Mouse (Mus musculus) MEL (cell line): ENCODE results near the gene Cbl. TPM values are rescaled to one million over a fixed set of nuclear protein-coding genes. Genes with fewer than 3 reads are reported as not detected.

Experiments
- DNase-seq: peaks from one replicate; pipeline ENCODE4 v3.0.0; 2011; ENCODE audit warnings: low read depth, low spot score
- H3K27ac ChIP-seq: 2 replicates; pipeline ENCODE4 v1.5.1; 2012; ENCODE audit warnings: low read depth, mild to moderate bottlenecking, control low read depth, low read length, moderate library complexity; ENCODE audit not compliant: control insufficient read depth
- H3K27me3 ChIP-seq, 2 experiments: fragments of 150-350 bp in 1 of 2; sonication (generic) in 1 of 2; 2 replicates each; pipeline ENCODE4 v1.6.1; 2012; ENCODE audit warnings: low read length in 2 of 2, mild to moderate bottlenecking in 2 of 2, improper control_type of control experiment in 1 of 2, moderate library complexity in 1 of 2; ENCODE audit not compliant: insufficient read depth in 2 of 2, control insufficient read depth in 1 of 2
- H3K36me3 ChIP-seq, 2 experiments: 2 replicates each; pipeline ENCODE4 v1.6.1; 2012 to 2014; ENCODE audit warnings: low read length in 2 of 2, improper control_type of control experiment in 1 of 2, inconsistent platforms in 1 of 2, mild to moderate bottlenecking in 1 of 2; ENCODE audit not compliant: insufficient read depth in 2 of 2, control insufficient read depth in 1 of 2
- H3K4me1 ChIP-seq, 2 experiments: fragments of 150-350 bp in 1 of 2; sonication (generic) in 1 of 2; 2 replicates each; pipeline ENCODE4 v1.6.1; 2012; ENCODE audit warnings: low read length in 2 of 2, improper control_type of control experiment in 1 of 2, mild to moderate bottlenecking in 1 of 2; ENCODE audit not compliant: insufficient read depth in 2 of 2, control insufficient read depth in 1 of 2
- H3K4me3 ChIP-seq, 2 experiments: fragments of 150-350 bp in 1 of 2; sonication (generic) in 1 of 2; 2 replicates each; pipeline ENCODE4 v1.5.1; 2012; ENCODE audit warnings: low read depth in 2 of 2, low read length in 2 of 2, mild to moderate bottlenecking in 2 of 2, moderate library complexity in 2 of 2, control low read depth in 1 of 2, improper control_type of control experiment in 1 of 2; ENCODE audit not compliant: control insufficient read depth in 1 of 2, insufficient read depth in 1 of 2
- H3K79me2 ChIP-seq: 2 replicates; pipeline ENCODE4 v1.6.1; 2012; ENCODE audit warnings: mild to moderate bottlenecking, low read length, moderate library complexity; ENCODE audit not compliant: control insufficient read depth, poor library complexity, insufficient read depth
- H3K9ac ChIP-seq: 2 replicates; pipeline ENCODE4 v1.6.1; 2012; ENCODE audit warnings: low read depth, mild to moderate bottlenecking, control low read depth, low read length, moderate library complexity; ENCODE audit not compliant: control insufficient read depth, poor library complexity, severe bottlenecking
- H3K9me3 ChIP-seq: fragments of 150-350 bp; sonication (generic); replicated peaks from 2 replicates; pipeline ENCODE4 v1.6.1; 2012; ENCODE audit warnings: mild to moderate bottlenecking, low read length, improper control_type of control experiment, moderate library complexity; ENCODE audit not compliant: insufficient read depth
- E2F4 ChIP-seq: IDR thresholded peaks from 2 replicates; pipeline ENCODE4 v1.6.1; 2011; ENCODE audit warnings: low read depth, low read length, improper control_type of control experiment, borderline replicate concordance
- EP300 ChIP-seq, 2 experiments: IDR thresholded peaks; 2 replicates each; pipeline ENCODE4 v1.6.1; 2011; ENCODE audit warnings: improper control_type of control experiment in 2 of 2, low read length in 2 of 2, low read depth in 1 of 2, mild to moderate bottlenecking in 1 of 2
- ETS1 ChIP-seq: IDR thresholded peaks from 2 replicates; pipeline ENCODE4 v1.6.1; 2012; ENCODE audit warnings: low read depth, mild to moderate bottlenecking, inconsistent platforms, low read length, improper control_type of control experiment, moderate library complexity
- GATA1 ChIP-seq: IDR thresholded peaks from 2 replicates; pipeline ENCODE4 v1.6.1; 2011; ENCODE audit warnings: low read depth, low read length, improper control_type of control experiment
- JUND ChIP-seq: IDR thresholded peaks from 2 replicates; pipeline ENCODE4 v1.6.1; 2011; ENCODE audit warnings: low read depth, mild to moderate bottlenecking, improper control_type of control experiment, low read length
- MAFK ChIP-seq: IDR thresholded peaks from 2 replicates; pipeline ENCODE4 v1.6.1; 2011; ENCODE audit warnings: low read depth, mild to moderate bottlenecking, low read length, improper control_type of control experiment, borderline replicate concordance
- MEF2A ChIP-seq: IDR thresholded peaks from 2 replicates; pipeline ENCODE4 v1.6.1; 2014; ENCODE audit warnings: low read depth, mild to moderate bottlenecking, inconsistent platforms, low read length, improper control_type of control experiment; ENCODE audit not compliant: poor library complexity, insufficient replicate concordance, severe bottlenecking; ENCODE audit errors: extremely low read depth
- MYB ChIP-seq: IDR thresholded peaks from 2 replicates; pipeline ENCODE4 v1.6.1; 2011; ENCODE audit warnings: mild to moderate bottlenecking, low read depth, low read length, improper control_type of control experiment
- MYC ChIP-seq: IDR thresholded peaks from 2 replicates; pipeline ENCODE4 v1.6.1; 2011; ENCODE audit warnings: low read depth, mild to moderate bottlenecking, low read length, improper control_type of control experiment, moderate library complexity
- NELFE ChIP-seq: IDR thresholded peaks from 2 replicates; pipeline ENCODE4 v1.6.1; 2011; ENCODE audit warnings: low read depth, low read length, improper control_type of control experiment
- POLR2A ChIP-seq, 2 experiments: IDR thresholded peaks; 2 replicates each; pipeline ENCODE4 v1.6.1; 2011 to 2012; ENCODE audit warnings: low read length in 2 of 2, mild to moderate bottlenecking in 2 of 2, control low read depth in 1 of 2, improper control_type of control experiment in 1 of 2, low read depth in 1 of 2, moderate library complexity in 1 of 2; ENCODE audit not compliant: control insufficient read depth in 1 of 2, insufficient read depth in 1 of 2, poor library complexity in 1 of 2
- RCOR1 ChIP-seq: IDR thresholded peaks from 2 replicates; pipeline ENCODE4 v1.6.1; 2012; ENCODE audit warnings: low read depth, mild to moderate bottlenecking, inconsistent platforms, low read length, improper control_type of control experiment
- SMC3 ChIP-seq: IDR thresholded peaks from 2 replicates; pipeline ENCODE4 v1.6.1; 2011; ENCODE audit warnings: low read depth, low read length, improper control_type of control experiment
- TAL1 ChIP-seq: IDR thresholded peaks from 2 replicates; pipeline ENCODE4 v1.6.1; 2012; ENCODE audit warnings: mild to moderate bottlenecking, inconsistent platforms, low read length, moderate library complexity, mixed read lengths
- TBP ChIP-seq: IDR thresholded peaks from 2 replicates; pipeline ENCODE4 v1.8.0; 2011; ENCODE audit warnings: low read depth, low read length, improper control_type of control experiment
- UBTF ChIP-seq: IDR thresholded peaks from 2 replicates; pipeline ENCODE4 v1.6.1; 2012; ENCODE audit warnings: low read depth, mild to moderate bottlenecking, inconsistent platforms, low read length, improper control_type of control experiment, moderate library complexity, borderline replicate concordance; ENCODE audit not compliant: insufficient read depth
- USF1 ChIP-seq: IDR thresholded peaks from 2 replicates; pipeline ENCODE4 v1.6.1; 2014; ENCODE audit warnings: low read depth, mild to moderate bottlenecking, inconsistent platforms, low read length, improper control_type of control experiment, moderate library complexity
- USF2 ChIP-seq, 2 experiments: IDR thresholded peaks; 2 replicates each; pipeline ENCODE4 v1.6.1; 2011 to 2012; ENCODE audit warnings: improper control_type of control experiment in 2 of 2, low read length in 2 of 2, borderline replicate concordance in 1 of 2, inconsistent platforms in 1 of 2, low read depth in 1 of 2, mild to moderate bottlenecking in 1 of 2; ENCODE audit not compliant: insufficient read depth in 1 of 2
- ZC3H11A ChIP-seq: IDR thresholded peaks from 2 replicates; pipeline ENCODE4 v1.6.1; 2012; ENCODE audit warnings: low read depth, mild to moderate bottlenecking, inconsistent platforms, low read length, improper control_type of control experiment
- ZMIZ1 ChIP-seq: IDR thresholded peaks from 2 replicates; pipeline ENCODE4 v1.6.1; 2012; ENCODE audit warnings: low read depth, mild to moderate bottlenecking, inconsistent platforms, low read length, improper control_type of control experiment, moderate library complexity
- ZNF384 ChIP-seq: IDR thresholded peaks from 2 replicates; pipeline ENCODE4 v1.6.1; 2012; ENCODE audit warnings: low read depth, mild to moderate bottlenecking, inconsistent platforms, low read length, improper control_type of control experiment
- polyA plus RNA-seq, 2 experiments: library from polyadenylated mRNA; stranded (reverse) in 1 of 2; unstranded in 1 of 2; fragments of >175 nt in 1 of 2; fragments of >200 nt in 1 of 2; gene quantifications; 2 replicates each; pipeline versions ENCODE4 v1.2.1 to v1.2.4; 2012; ENCODE audit warnings: low replicate concordance in 2 of 2, low read depth in 1 of 2; ENCODE audit not compliant: insufficient read length in 2 of 2, insufficient read depth in 1 of 2, missing spikeins in 1 of 2
- total RNA-seq: library from RNA; depleted of rRNA; stranded (reverse); fragments of 300-350 nt; gene quantifications from 2 replicates; pipeline ENCODE4 v1.2.3, GENCODE M21; 2012

Cbl gene
- total and polyA plus RNA-seq, 3 experiments: 9.1 to 41.1 (median 36.8) TPM

DNA sequence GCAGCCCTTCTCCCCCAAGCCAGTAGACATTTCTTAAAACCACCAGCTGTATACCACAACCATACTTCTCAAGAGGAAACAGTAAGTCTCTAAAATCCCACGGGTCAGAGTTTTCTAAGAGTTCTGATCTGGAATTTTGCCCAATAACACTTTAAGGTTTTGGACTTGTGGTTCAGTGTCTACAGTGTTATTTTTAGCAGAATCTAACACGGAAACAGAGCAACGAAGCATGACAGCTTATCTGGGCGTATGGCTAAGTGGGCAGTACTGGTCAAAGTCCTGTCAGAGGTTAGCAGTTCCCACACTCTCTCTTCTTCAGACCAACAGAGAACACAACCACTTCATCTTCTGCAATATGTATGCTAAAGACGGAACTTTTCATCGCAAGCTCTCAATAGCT, 58.3 kb downstream of the Cbl start:
- TF ChIP-seq JUND: no peak
- no peak for TF ChIP-seq SMC3
- no peak for TF ChIP-seq E2F4
- TF ChIP-seq UBTF: no peak
- TF ChIP-seq TAL1: no peak
- TF ChIP-seq ZMIZ1: no peak
- Histone ChIP-seq H3K9me3 (no peaks in the 10 kb centered on the region), H3K27me3 (no peaks in the 10 kb centered on the region), H3K4me1 (no peaks in the 10 kb centered on the region; a peak in 1 of 4 replicates), H3K36me3 (peaks cover 0 to 9% of the 10 kb centered on the region in 2 experiments; a peak in 2 of 4 replicates), H3K9ac (no peak overlapping the region), H3K79me2 (peaks cover 4% of the 10 kb centered on the region; the same call in 1 of the 2 replicates), H3K4me3 (no peak overlapping the region), H3K27ac (no peak overlapping the region)
- DNase-seq: no peak

DNA sequence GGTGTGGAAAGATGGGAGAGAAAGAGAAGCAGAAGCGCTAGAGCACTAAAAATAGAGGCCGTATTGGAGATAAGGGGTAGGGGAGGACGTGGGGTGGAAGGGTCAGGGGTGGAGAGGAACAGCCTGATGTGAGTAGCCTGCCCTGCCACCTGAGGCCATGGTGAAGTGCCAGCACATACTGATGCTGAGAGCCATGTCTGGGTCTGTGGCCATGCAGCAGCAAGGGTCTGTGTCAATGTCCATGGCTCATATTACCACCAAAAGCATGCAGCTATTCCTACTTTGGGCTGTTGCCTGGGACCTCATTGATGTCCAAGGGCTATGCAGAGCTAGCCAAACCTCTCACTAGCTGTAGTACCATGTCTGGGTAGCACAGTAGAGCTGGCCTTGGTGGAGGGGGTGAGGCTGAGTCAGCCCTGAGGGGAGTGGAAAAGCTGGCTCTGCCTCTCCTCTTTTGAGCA, 63.1 kb downstream of the Cbl start:
- H3K4me3 ChIP-seq: no peak overlapping the region
- H3K79me2 ChIP-seq: no peaks in the 10 kb centered on the region
- no peak overlapping the region for H3K9ac ChIP-seq
- H3K27ac ChIP-seq: no peak overlapping the region
- no peaks in the 10 kb centered on the region for H3K9me3 ChIP-seq
- no peaks in the 10 kb centered on the region for H3K27me3 ChIP-seq
- H3K36me3 ChIP-seq: peaks cover 0 to 18% of the 10 kb centered on the region in 2 experiments; a peak in 2 of 4 replicates
- no peak for TF ChIP-seq POLR2A (IDR thresholded peaks at IDR 0.05; ENCODE audit: control insufficient read depth in 1 of 2, insufficient read depth in 1 of 2, low read depth in 1 of 2, low read length in 2 of 2, poor library complexity in 1 of 2)
- no peak for TF ChIP-seq ZNF384
- no peak for TF ChIP-seq RCOR1
- TF ChIP-seq MEF2A: no peak
- TF ChIP-seq GATA1: no peak
- no peak for TF ChIP-seq SMC3
- no peak for TF ChIP-seq MAFK
- TF ChIP-seq ETS1: no peak
- no peak for TF ChIP-seq ZC3H11A
- TF ChIP-seq USF1: no peak
- no peak for TF ChIP-seq TBP
- TF ChIP-seq NELFE: no peak
- no peak for TF ChIP-seq TAL1
- TF ChIP-seq MYC: no peak
- no peak for TF ChIP-seq E2F4
- TF ChIP-seq EP300 (IDR thresholded peaks at IDR 0.05; ENCODE audit: low read depth in 1 of 2, low read length in 2 of 2): no peak
- TF ChIP-seq USF2 (IDR thresholded peaks at IDR 0.05; ENCODE audit: borderline replicate concordance in 1 of 2, insufficient read depth in 1 of 2, low read depth in 1 of 2, low read length in 2 of 2): no peak
- no peak for TF ChIP-seq UBTF
- no peak for TF ChIP-seq MYB
- no peak for DNase-seq
- no peaks in the 10 kb centered on the region for H3K4me1 ChIP-seq
